Mouse (Mus musculus) v-Abl transformed pro-B cells (cell line): Measurements from ENCODE around the gene Slc22a20.

Experiments used
- in situ Hi-C, 2 experiments: fragments of 400-800 bp; cut with MboI; formaldehyde crosslinking; loops; one replicate each; pipeline ENCODE4 v1.15.1; 2025; ENCODE audit not compliant: unreplicated experiment in 2 of 2

Slc22a20 gene

GRCm38 (mm10) chr19:5986043-5986442 lies at the start of gene Slc22a20:
Slc22a20 (minus strand) TSS chr19:5986143.
- in situ Hi-C loops = no loop called here

GRCm38 (mm10) chr19:6030520-6031280 lies 44.8 kb upstream of the Slc22a20 start:
- in situ Hi-C loops = no loop called here

- in situ Hi-C loops = no loop called here
Measured at GRCm38 (mm10) chr19:6029426-6029825, 43.5 kb upstream of the Slc22a20 start.

GRCm38 (mm10) chr19:6028991-6029390 lies 43.0 kb upstream of the Slc22a20 start:
- in situ Hi-C loops = no loop called here

GRCm38 (mm10) chr19:6023930-6024329 lies 38.0 kb upstream of the Slc22a20 start:
- in situ Hi-C loops = no loop called here

- in situ Hi-C loops = no loop called here
Measured at GRCm38 (mm10) chr19:6023059-6023458, 37.1 kb upstream of the Slc22a20 start.

- in situ Hi-C loops = no loop called here
Measured at GRCm38 (mm10) chr19:6020276-6020675, 34.3 kb upstream of the Slc22a20 start.

- in situ Hi-C loops = loop anchor here (5.0 kb wide), 3 partner anchors 51 to 96 kb away; partner anchors contain the start of genes Cdc42ep2 (in 1 of the 2) and Pola2 (in 1 of the 2)
Measured at GRCm38 (mm10) chr19:6018142-6019089, 32.5 kb upstream of the Slc22a20 start.

- in situ Hi-C loops = loop anchor here (5.0 kb wide), 3 partner anchors 49 to 94 kb away; partner anchors contain the start of genes Cdc42ep2 (in 1 of the 2) and Pola2 (in 1 of the 2)
Measured at GRCm38 (mm10) chr19:6016532-6016931, 30.6 kb upstream of the Slc22a20 start.

- in situ Hi-C loops = loop anchor here (5.0 kb wide), 3 partner anchors 48 to 93 kb away; partner anchors contain the start of genes Cdc42ep2 (in 1 of the 2) and Pola2 (in 1 of the 2)
Measured at GRCm38 (mm10) chr19:6015511-6016315, 29.8 kb upstream of the Slc22a20 start, which contains the start of gene Capn1. Capn1 (minus strand) TSS chr19:6015897.

GRCm38 (mm10) chr19:6014991-6015510 lies 29.1 kb upstream of the Slc22a20 start:
- in situ Hi-C loops = loop anchor here (5.0 kb wide), 3 partner anchors 48 to 93 kb away; partner anchors contain the start of genes Cdc42ep2 (in 1 of the 2) and Pola2 (in 1 of the 2)

- in situ Hi-C loops = no loop called here
Measured at GRCm38 (mm10) chr19:6013691-6014090, 27.7 kb upstream of the Slc22a20 start.

- in situ Hi-C loops = no loop called here
Measured at GRCm38 (mm10) chr19:6009137-6009536, 23.2 kb upstream of the Slc22a20 start.

- in situ Hi-C loops = no loop called here
Measured at GRCm38 (mm10) chr19:6007013-6007412, 21.1 kb upstream of the Slc22a20 start.

- in situ Hi-C loops = no loop called here
Measured at GRCm38 (mm10) chr19:6005541-6005940, 19.6 kb upstream of the Slc22a20 start.

- in situ Hi-C loops = no loop called here
Measured at GRCm38 (mm10) chr19:5999969-6000368, 14.0 kb upstream of the Slc22a20 start.

GRCm38 (mm10) chr19:5998180-5998579 lies 12.2 kb upstream of the Slc22a20 start:
- in situ Hi-C loops = no loop called here

- in situ Hi-C loops = no loop called here
Measured at GRCm38 (mm10) chr19:5994711-5995110, 8.8 kb upstream of the Slc22a20 start.

GRCm38 (mm10) chr19:5992012-5992411 lies 6.1 kb upstream of the Slc22a20 start:
- in situ Hi-C loops = no loop called here

GRCm38 (mm10) chr19:5991467-5991866 lies 5.5 kb upstream of the Slc22a20 start:
- in situ Hi-C loops = no loop called here
